Mouse (Mus musculus) liver, embryonic 15.5 days (tissue): Measurements from ENCODE around the gene Gm20388. TPM values are rescaled to one million over a fixed set of nuclear protein-coding genes. Genes with fewer than 3 reads are reported as not detected.

ENCODE experiments used
- ATAC-seq: fragments of 200-750 bp; cut with Nextera tagmentation; 2 replicates; pipeline ENCODE4 v1.8.0; 2017; ENCODE audit warnings: moderate number of reproducible peaks, mild to moderate bottlenecking, moderate library complexity; ENCODE audit not compliant: insufficient read depth
- H3K27ac ChIP-seq: fragments of 300-500 bp; sonication (generic); replicated peaks from 2 replicates; pipeline ENCODE4 v1.5.1; 2015; ENCODE audit warnings: mild to moderate bottlenecking, inconsistent platforms
- H3K27me3 ChIP-seq: fragments of 300-500 bp; sonication (generic); 2 replicates; pipeline ENCODE4 v1.6.1; 2015; ENCODE audit warnings: mild to moderate bottlenecking, inconsistent platforms
- H3K36me3 ChIP-seq: fragments of 300-500 bp; sonication (generic); replicated peaks from 2 replicates; pipeline ENCODE4 v1.6.1; 2015; ENCODE audit warnings: moderate library complexity, mild to moderate bottlenecking, inconsistent platforms
- H3K4me1 ChIP-seq: fragments of 300-500 bp; sonication (generic); replicated peaks from 2 replicates; pipeline ENCODE4 v1.6.1; 2015; ENCODE audit warnings: inconsistent platforms
- H3K4me2 ChIP-seq: fragments of 300-500 bp; sonication (generic); 2 replicates; pipeline ENCODE4 v1.6.1; 2015; ENCODE audit warnings: moderate library complexity, mild to moderate bottlenecking, inconsistent platforms
- H3K4me3 ChIP-seq: fragments of 300-500 bp; sonication (generic); replicated peaks from 2 replicates; pipeline ENCODE4 v1.5.1; 2015; ENCODE audit warnings: mild to moderate bottlenecking, inconsistent platforms
- H3K9ac ChIP-seq: fragments of 300-500 bp; sonication (generic); 2 replicates; pipeline ENCODE4 v1.6.1; 2015; ENCODE audit warnings: moderate library complexity, mild to moderate bottlenecking, inconsistent platforms
- H3K9me3 ChIP-seq: fragments of 300-500 bp; sonication (generic); replicated peaks from 2 replicates; pipeline ENCODE4 v1.6.1; 2016; ENCODE audit warnings: inconsistent platforms
- WGBS: fragments of 180-500 bp; shearing (Covaris S2); methylation state at CpG from one replicate; pipeline ENCODE4 v1.1.7; 2015; ENCODE audit warnings: mixed read lengths; ENCODE audit not compliant: insufficient replicate concordance; 5-methylcytosine and 5-hydroxymethylcytosine counted together
- polyA plus RNA-seq: library from polyadenylated mRNA; unstranded; fragments of >200 nt; fragmentation: Nextera tagmentation; extraction: Ambion mirVana; gene quantifications from 2 replicates; pipeline ENCODE4 v1.2.1, GENCODE M21; 2015

The Gm20388 gene
- polyA plus RNA-seq, 1 experiment from 2014 or later = not detected

GRCm38 (mm10) chr8:124182224-124182623 is 4271.6 kb downstream of the Gm20388 start:
- Histone ChIP-seq H3K9me3 (no peaks in the 10 kb centered on the region), H3K27ac (no peak overlapping the region), H3K4me1 (no peaks in the 10 kb centered on the region), H3K4me2 (no peak overlapping the region), H3K27me3 (no peaks in the 10 kb centered on the region), H3K36me3 (no peaks in the 10 kb centered on the region), H3K4me3 (no peak overlapping the region), H3K9ac (no peak overlapping the region)
- ATAC-seq = no peak
- 59% methylated on average over 13 of the region's 13 CpGs for WGBS

- 72% methylated on average over 3 of the region's 3 CpGs for WGBS
- no peak for ATAC-seq
- H3K27ac ChIP-seq = no peak overlapping the region
These were observed 4273.4 kb downstream of the Gm20388 start for GRCm38 (mm10) chr8:124184078-124184477.

GRCm38 (mm10) chr8:124184507-124184906 is 4273.9 kb downstream of the Gm20388 start:
- Histone ChIP-seq H3K27ac (no peak overlapping the region), H3K9me3 (no peaks in the 10 kb centered on the region), H3K27me3 (no peaks in the 10 kb centered on the region), H3K36me3 (no peaks in the 10 kb centered on the region), H3K4me2 (no peak overlapping the region), H3K4me1 (no peaks in the 10 kb centered on the region), H3K4me3 (no peak overlapping the region), H3K9ac (no peak overlapping the region)
- ATAC-seq = no peak
- 73% methylated on average over 2 of the region's 2 CpGs for WGBS

More at GRCm38 (mm10) chr8:124184078-124184477, 4273.4 kb downstream of the Gm20388 start:
- Histone ChIP-seq H3K9ac (no peak overlapping the region), H3K27me3 (no peaks in the 10 kb centered on the region), H3K36me3 (no peaks in the 10 kb centered on the region), H3K4me3 (no peak overlapping the region), H3K9me3 (no peaks in the 10 kb centered on the region), H3K4me1 (no peaks in the 10 kb centered on the region), H3K4me2 (no peak overlapping the region)

- Histone ChIP-seq H3K9me3 (no peaks in the 10 kb centered on the region), H3K27me3 (no peaks in the 10 kb centered on the region), H3K9ac (no peak overlapping the region), H3K4me1 (no peaks in the 10 kb centered on the region), H3K27ac (no peak overlapping the region), H3K4me2 (no peak overlapping the region), H3K4me3 (no peak overlapping the region), H3K36me3 (no peaks in the 10 kb centered on the region)
- WGBS = 63% methylated on average over 6 of the region's 6 CpGs
- ATAC-seq = no peak
These were observed 4274.4 kb downstream of the Gm20388 start for GRCm38 (mm10) chr8:124185081-124185480.

GRCm38 (mm10) chr8:124190388-124190787 is 4279.7 kb downstream of the Gm20388 start:
- Histone ChIP-seq H3K9ac (no peak overlapping the region), H3K27me3 (no peaks in the 10 kb centered on the region), H3K4me2 (no peak overlapping the region), H3K4me1 (no peaks in the 10 kb centered on the region), H3K36me3 (no peaks in the 10 kb centered on the region), H3K27ac (no peak overlapping the region), H3K4me3 (no peak overlapping the region), H3K9me3 (no peaks in the 10 kb centered on the region)
- no peak for ATAC-seq
- WGBS = 57% methylated on average over 7 of the region's 7 CpGs

GRCm38 (mm10) chr8:124192242-124192641 is 4281.6 kb downstream of the Gm20388 start:
- Histone ChIP-seq H3K9ac (no peak overlapping the region), H3K4me1 (no peaks in the 10 kb centered on the region), H3K36me3 (no peaks in the 10 kb centered on the region), H3K4me2 (no peak overlapping the region), H3K27ac (no peak overlapping the region), H3K9me3 (no peaks in the 10 kb centered on the region), H3K27me3 (0 out of 2 replicates have a peak, but pooled peaks cover 3% of the 10 kb centered on the region), H3K4me3 (no peak overlapping the region)
- 69% methylated on average over 4 of the region's 4 CpGs for WGBS
- ATAC-seq = no peak

- H3K36me3 ChIP-seq = no peaks in the 10 kb centered on the region
- H3K9ac ChIP-seq = no peak overlapping the region
- no peaks in the 10 kb centered on the region for H3K9me3 ChIP-seq
- H3K27ac ChIP-seq = no peak overlapping the region
- H3K27me3 ChIP-seq = 0 out of 2 replicates have a peak, but pooled peaks cover 3% of the 10 kb centered on the region
- H3K4me3 ChIP-seq = no peak overlapping the region
- no peak overlapping the region for H3K4me2 ChIP-seq
- no peaks in the 10 kb centered on the region for H3K4me1 ChIP-seq
- no peak for ATAC-seq
- 61% methylated on average over 10 of the region's 10 CpGs for WGBS
These were observed 4282.3 kb downstream of the Gm20388 start for GRCm38 (mm10) chr8:124192976-124193375.

GRCm38 (mm10) chr8:124193992-124194391 is 4283.4 kb downstream of the Gm20388 start:
- no peaks in the 10 kb centered on the region for H3K9me3 ChIP-seq
- 0 out of 2 replicates have a peak, but pooled peaks cover 3% of the 10 kb centered on the region for H3K27me3 ChIP-seq

GRCm38 (mm10) chr8:124196195-124196594 is 4285.6 kb downstream of the Gm20388 start:
- H3K4me1 ChIP-seq = no peaks in the 10 kb centered on the region
- no peak for ATAC-seq
- H3K4me3 ChIP-seq = no peak overlapping the region
- H3K27ac ChIP-seq = no peak overlapping the region
- H3K9ac ChIP-seq = no peak overlapping the region
- H3K4me2 ChIP-seq = no peak overlapping the region
- no peaks in the 10 kb centered on the region for H3K36me3 ChIP-seq
- 0 out of 2 replicates have a peak, but pooled peaks cover 3% of the 10 kb centered on the region for H3K27me3 ChIP-seq
- H3K9me3 ChIP-seq = no peaks in the 10 kb centered on the region
- WGBS = 52% methylated on average over 5 of the region's 5 CpGs

More at GRCm38 (mm10) chr8:124193992-124194391, 4283.4 kb downstream of the Gm20388 start:
- no peak overlapping the region for H3K4me3 ChIP-seq
- no peaks in the 10 kb centered on the region for H3K4me1 ChIP-seq
- H3K9ac ChIP-seq = no peak overlapping the region
- WGBS = 68% methylated on average over 5 of the region's 5 CpGs
- no peaks in the 10 kb centered on the region for H3K36me3 ChIP-seq
- no peak for ATAC-seq
- H3K27ac ChIP-seq = no peak overlapping the region
- H3K4me2 ChIP-seq = no peak overlapping the region

- WGBS = 32% methylated on average over 5 of the region's 5 CpGs
These were observed 4286.2 kb downstream of the Gm20388 start for GRCm38 (mm10) chr8:124196797-124197196.

GRCm38 (mm10) chr8:124198230-124198629 is 4287.6 kb downstream of the Gm20388 start:
- no peaks in the 10 kb centered on the region for H3K36me3 ChIP-seq
- H3K9ac ChIP-seq = no peak overlapping the region
- H3K27me3 ChIP-seq = 0 out of 2 replicates have a peak, but pooled peaks cover 3% of the 10 kb centered on the region
- H3K27ac ChIP-seq = no peak overlapping the region
- no peak for ATAC-seq
- H3K4me3 ChIP-seq = no peak overlapping the region
- H3K9me3 ChIP-seq = no peaks in the 10 kb centered on the region
- no peak overlapping the region for H3K4me2 ChIP-seq
- 56% methylated on average over 7 of the region's 7 CpGs for WGBS
- no peaks in the 10 kb centered on the region for H3K4me1 ChIP-seq

More at GRCm38 (mm10) chr8:124196797-124197196, 4286.2 kb downstream of the Gm20388 start:
- Histone ChIP-seq H3K27ac (no peak overlapping the region), H3K4me1 (no peaks in the 10 kb centered on the region), H3K9ac (no peak overlapping the region), H3K36me3 (no peaks in the 10 kb centered on the region), H3K9me3 (no peaks in the 10 kb centered on the region), H3K4me3 (no peak overlapping the region), H3K4me2 (no peak overlapping the region), H3K27me3 (0 out of 2 replicates have a peak, but pooled peaks cover 3% of the 10 kb centered on the region)
- ATAC-seq = no peak

- Histone ChIP-seq H3K4me2 (no peak overlapping the region), H3K27me3 (0 out of 2 replicates have a peak, but pooled peaks cover 3% of the 10 kb centered on the region), H3K9me3 (no peaks in the 10 kb centered on the region), H3K4me1 (no peaks in the 10 kb centered on the region), H3K36me3 (no peaks in the 10 kb centered on the region), H3K27ac (no peak overlapping the region), H3K9ac (no peak overlapping the region), H3K4me3 (no peak overlapping the region)
- WGBS = 54% methylated on average over 7 of the region's 7 CpGs
- ATAC-seq = no peak
These were observed 4289.8 kb downstream of the Gm20388 start for GRCm38 (mm10) chr8:124200400-124200799.
